Mouse (Mus musculus) left cerebral cortex, postnatal 4 days (tissue): ENCODE measurements around the gene Slc38a2. TPM values are rescaled to one million over a fixed set of nuclear protein-coding genes. Genes with fewer than 3 reads are reported as not detected.

Source experiments
- DNase-seq: peaks from one replicate; pipeline ENCODE4 v3.0.0-alpha.2; 2022
- intact Hi-C: fragments of 180-260 bp; cut with DNase I; formaldehyde crosslinking; loops from one replicate; pipeline ENCODE4 v1.15.1; 2025
- total RNA-seq, 2 experiments: library from RNA; stranded (reverse); gene quantifications; 2 replicates each; pipeline ENCODE4 v1.2.3; 2021

Slc38a2 gene
- total RNA-seq, 2 experiments from 2014 or later, result 114 to 124 TPM

GRCm38 (mm10) chr15:96697901-96698657 is 1.5 kb downstream of the Slc38a2 start:
- DNase-seq, result peak; percentile 39
- intact Hi-C loops, result loop anchor here (10.0 kb wide), 1 partner anchor 437 kb away; no protein-coding TSS in a partner anchor

GRCm38 (mm10) chr15:96696486-96697284 is 2.8 kb downstream of the Slc38a2 start:
- DNase-seq, result no peak
- intact Hi-C loops, result loop anchor here (10.0 kb wide), 1 partner anchor 438 kb away; no protein-coding TSS in a partner anchor

- intact Hi-C loops, result loop anchor here (10.0 kb wide), 1 partner anchor 439 kb away; no protein-coding TSS in a partner anchor
- peak; percentile 53 for DNase-seq
Measured at GRCm38 (mm10) chr15:96695455-96696421, 3.8 kb downstream of the Slc38a2 start.

GRCm38 (mm10) chr15:96694988-96695387 is 4.5 kb downstream of the Slc38a2 start:
- intact Hi-C loops, result loop anchor here (10.0 kb wide), 1 partner anchor 440 kb away; no protein-coding TSS in a partner anchor
- DNase-seq, result no peak

GRCm38 (mm10) chr15:96693688-96694087 is 5.8 kb downstream of the Slc38a2 start:
- intact Hi-C loops, result loop anchor here (10.0 kb wide), 1 partner anchor 441 kb away; no protein-coding TSS in a partner anchor
- peak; percentile 30 for DNase-seq

- intact Hi-C loops, result loop anchor here (10.0 kb wide), 1 partner anchor 442 kb away; no protein-coding TSS in a partner anchor
Measured at GRCm38 (mm10) chr15:96692401-96692800, 7.1 kb downstream of the Slc38a2 start.

GRCm38 (mm10) chr15:96691381-96691780 is 8.1 kb downstream of the Slc38a2 start:
- intact Hi-C loops, result loop anchor here (10.0 kb wide), 1 partner anchor 443 kb away; no protein-coding TSS in a partner anchor

More at GRCm38 (mm10) chr15:96692401-96692800, 7.1 kb downstream of the Slc38a2 start:
- DNase-seq, result no peak

GRCm38 (mm10) chr15:96690829-96691228 is 8.7 kb downstream of the Slc38a2 start:
- intact Hi-C loops, result loop anchor here (10.0 kb wide), 1 partner anchor 444 kb away; no protein-coding TSS in a partner anchor
- no peak for DNase-seq

More at GRCm38 (mm10) chr15:96691381-96691780, 8.1 kb downstream of the Slc38a2 start:
- DNase-seq, result no peak

- intact Hi-C loops, result loop anchor here (10.0 kb wide), 1 partner anchor 445 kb away; no protein-coding TSS in a partner anchor
- DNase-seq, result no peak
Measured at GRCm38 (mm10) chr15:96689919-96690318, 9.6 kb downstream of the Slc38a2 start.

- no peak for DNase-seq
- intact Hi-C loops, result no loop called here
Measured at GRCm38 (mm10) chr15:96688784-96689318, 10.7 kb downstream of the Slc38a2 start.

- no peak for DNase-seq
- intact Hi-C loops, result no loop called here
Measured at GRCm38 (mm10) chr15:96688036-96688435, 11.5 kb downstream of the Slc38a2 start.

GRCm38 (mm10) chr15:96687366-96687765 is 12.2 kb downstream of the Slc38a2 start:
- DNase-seq, result no peak
- intact Hi-C loops, result no loop called here

- intact Hi-C loops, result no loop called here
- DNase-seq, result no peak
Measured at GRCm38 (mm10) chr15:96686201-96687159, 13.1 kb downstream of the Slc38a2 start.

- intact Hi-C loops, result no loop called here
- no peak for DNase-seq
Measured at GRCm38 (mm10) chr15:96685273-96685672, 14.3 kb downstream of the Slc38a2 start.

- intact Hi-C loops, result no loop called here
- DNase-seq, result peak; percentile 48
Measured at GRCm38 (mm10) chr15:96684132-96684830, 15.2 kb downstream of the Slc38a2 start.

GRCm38 (mm10) chr15:96678871-96679773 is 20.4 kb downstream of the Slc38a2 start:
- intact Hi-C loops, result no loop called here
- DNase-seq, result no peak

- intact Hi-C loops, result no loop called here
- peak; percentile 62 for DNase-seq
Measured at GRCm38 (mm10) chr15:96676518-96676917, 23.0 kb downstream of the Slc38a2 start.
